Comparison of ENCODE assay signal across 33 mouse cellular contexts in genomic region chr10:82316482-82316881, GRCm38 (mm10). TPM values are rescaled to one million over a fixed set of nuclear protein-coding genes. Genes with fewer than 3 reads are reported as not detected.
"Had no signal": no experiment of that assay in that cellular context is flagged by ENCODE, and none has a peak within 500 bp of the region (broad histone marks: within the 10 kb centered on the region; RNA-seq: fewer than 3 reads in every experiment).

Gene 4932415D10Rik (minus strand): TSS chr10:82316582.

- H3K4me1 ChIP-seq: embryonic facial prominence, embryonic 10.5 days; embryonic facial prominence, embryonic 12.5 days; embryonic facial prominence, embryonic 13.5 days; embryonic facial prominence, embryonic 15.5 days; forebrain, embryonic 10.5 days; forebrain, embryonic 12.5 days; forebrain, embryonic 13.5 days; forebrain, embryonic 15.5 days had no signal

- H3K36me3 ChIP-seq: embryonic facial prominence, embryonic 10.5 days; embryonic facial prominence, embryonic 12.5 days; embryonic facial prominence, embryonic 13.5 days; embryonic facial prominence, embryonic 15.5 days; forebrain, embryonic 10.5 days; forebrain, embryonic 12.5 days; forebrain, embryonic 15.5 days had no signal

- H3K27ac ChIP-seq: embryonic facial prominence, embryonic 10.5 days; embryonic facial prominence, embryonic 12.5 days; embryonic facial prominence, embryonic 13.5 days; embryonic facial prominence, embryonic 15.5 days; forebrain, embryonic 10.5 days; forebrain, embryonic 12.5 days; forebrain, embryonic 13.5 days; forebrain, embryonic 15.5 days; gastrocnemius, adult 2 months; heart, adult 2 months had no signal

- H3K27me3 ChIP-seq: embryonic facial prominence, embryonic 12.5 days; embryonic facial prominence, embryonic 13.5 days; embryonic facial prominence, embryonic 15.5 days; forebrain, embryonic 12.5 days; forebrain, embryonic 13.5 days; forebrain, embryonic 15.5 days had no signal

- H3K4me3 ChIP-seq: embryonic facial prominence, embryonic 10.5 days; embryonic facial prominence, embryonic 12.5 days; embryonic facial prominence, embryonic 13.5 days; embryonic facial prominence, embryonic 15.5 days; erythroblast, embryonic 14.5 days; forebrain, embryonic 10.5 days; forebrain, embryonic 12.5 days; forebrain, embryonic 13.5 days; forebrain, embryonic 15.5 days; gastrocnemius, adult 2 months; heart, adult 2 months had no signal

- DNase-seq: cerebellum, adult 8-10 months; cerebellum, adult 9-10 months; cerebellum, adult 9-11 months; cerebellum, postnatal 10 days; cerebellum, postnatal 14 days; cerebellum, postnatal 25 days; cerebellum, postnatal 36 days; embryo, embryonic 11 days; forebrain, postnatal 0 days; gastrocnemius, adult 2 months; gastrocnemius, postnatal 10 days; gastrocnemius, postnatal 14 days; gastrocnemius, postnatal 25 days; gastrocnemius, postnatal 36 days; heart, adult 11 months; heart, adult 18-20 months; heart, adult 2 months had no signal

RNA-seq across cellular contexts. Expression of gene 4932415D10Rik, which starts in this region (rescaled TPM):
- polyA plus RNA-seq: cortical plate, adult 2 months; embryonic facial prominence, embryonic 10.5 days; embryonic facial prominence, embryonic 11.5 days; embryonic facial prominence, embryonic 12.5 days; embryonic facial prominence, embryonic 13.5 days; embryonic facial prominence, embryonic 14.5 days; embryonic facial prominence, embryonic 15.5 days; forebrain, embryonic 10.5 days; forebrain, embryonic 11.5 days; forebrain, embryonic 12.5 days; forebrain, embryonic 13.5 days; forebrain, embryonic 14.5 days; forebrain, embryonic 15.5 days; forebrain, embryonic 16.5 days; forebrain, postnatal 0 days; frontal cortex, adult 2 months; heart, adult 2 months had no signal
